Mouse (Mus musculus): ENCODE data around the gene Fstl4.

DNA sequence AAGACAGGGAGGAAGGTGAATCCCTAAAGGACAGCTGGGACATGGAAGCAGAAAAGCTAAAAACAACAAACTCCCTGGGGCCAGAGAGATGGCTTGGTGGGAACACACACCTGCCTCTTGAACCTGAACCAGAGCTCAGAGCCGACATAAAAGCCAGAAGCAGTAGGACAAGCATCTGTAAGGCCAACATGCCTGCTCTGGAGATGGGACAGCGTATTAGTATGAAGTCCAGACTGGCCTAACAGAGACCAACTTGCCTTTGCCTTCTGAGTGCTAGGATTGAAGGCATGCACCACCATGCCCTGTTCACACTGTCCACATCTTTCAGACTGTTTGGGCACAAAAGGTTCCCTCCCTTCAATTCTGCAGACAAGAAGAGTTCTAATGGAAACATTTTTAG is 62.2 kb downstream of the Fstl4 start:
- TF ChIP-seq HCFC1 (IDR thresholded peaks at IDR 0.05; ENCODE audit: borderline replicate concordance, insufficient read depth, low read length) (no peak), CHD2 (IDR thresholded peaks at IDR 0.05; ENCODE audit: low read depth, low read length) (no peak), ZNF384 (IDR thresholded peaks at IDR 0.05; ENCODE audit: low read depth, low read length) (no peak)

Data from ES-E14 (cell line).